Mouse (Mus musculus) neutrophil, adult 65 days (primary cell): ENCODE results near the gene 2200002J24Rik. TPM values are rescaled to one million over a fixed set of nuclear protein-coding genes. Genes with fewer than 3 reads are reported as not detected.

ENCODE experiments used
- total RNA-seq: library from RNA; stranded (reverse); gene quantifications from 2 replicates; pipeline ENCODE4 v1.2.4, GENCODE M21; 2023

The 2200002J24Rik gene
- not detected in 2 replicates for total RNA-seq

DNA sequence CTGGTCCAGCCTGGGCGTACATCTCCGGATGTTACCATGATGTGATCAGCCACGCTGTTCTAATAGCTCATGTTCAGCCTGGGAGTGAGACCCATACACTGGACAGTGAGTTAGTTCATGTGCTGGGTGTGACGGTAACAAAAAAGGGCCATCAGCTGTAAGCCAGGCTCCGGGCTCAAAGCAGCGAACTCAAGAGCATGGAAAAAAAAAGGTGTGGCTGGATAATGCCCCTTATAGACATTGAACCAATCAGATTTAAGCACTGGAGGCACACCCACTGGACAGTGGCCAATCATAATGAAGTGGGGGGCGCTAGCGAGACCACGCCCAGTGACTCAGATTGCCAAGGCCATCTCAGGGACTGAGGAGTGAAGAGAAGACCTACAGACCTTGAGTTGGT lies at the start of gene 2200002J24Rik:
Gene 2200002J24Rik, plus strand, starts transcription at position 338 of the 400 bp plus-strand sequence.

DNA sequence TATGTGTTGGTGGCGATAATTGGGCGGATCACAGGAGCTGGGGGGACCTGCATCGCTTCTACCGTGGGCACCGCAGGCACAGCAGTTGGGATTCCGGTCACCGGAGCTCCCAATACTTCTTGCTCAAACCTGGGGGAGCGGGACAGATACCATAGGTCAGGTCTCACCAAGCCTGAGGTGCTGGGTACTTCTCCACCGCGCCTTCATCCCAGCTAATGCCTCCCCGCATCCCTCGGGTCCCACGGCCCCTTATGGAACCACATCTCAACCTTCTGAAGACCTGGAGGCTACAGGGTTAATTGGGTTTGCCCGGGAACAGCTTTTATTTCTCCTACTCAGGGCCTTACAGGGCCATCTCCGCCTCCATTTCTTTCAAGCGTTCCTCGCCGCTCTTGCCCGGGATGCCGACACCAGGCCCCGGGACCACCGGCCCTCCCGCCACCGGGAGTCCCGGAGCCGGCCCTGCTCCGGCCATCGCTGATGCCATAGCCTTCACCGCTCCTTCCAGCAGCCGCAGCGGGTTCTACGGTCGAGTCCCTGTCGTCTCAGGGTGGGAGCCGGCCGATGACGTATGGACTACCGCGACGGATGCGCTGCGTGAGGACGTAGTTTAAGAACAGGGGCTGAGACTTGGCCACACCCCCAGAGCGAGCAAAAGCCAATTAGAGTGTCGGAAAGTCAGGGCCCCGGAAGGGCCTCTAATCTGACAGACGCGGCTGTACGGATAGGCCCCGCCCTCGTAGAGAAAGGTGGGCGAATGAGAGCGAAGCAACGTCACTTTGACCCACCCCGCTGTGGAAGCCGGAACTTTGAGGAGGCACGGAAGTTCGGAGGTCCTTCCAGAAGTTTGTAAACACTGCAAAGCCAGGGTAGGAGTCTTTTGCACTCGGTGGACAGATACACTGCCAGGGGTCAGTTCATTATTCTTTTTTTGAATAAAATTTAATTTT lies 48.9 kb upstream of the 2200002J24Rik start, which contains the start of gene Rbm42:
Gene Rbm42, minus strand, starts transcription at position 727 of the 950 bp plus-strand sequence.

DNA sequence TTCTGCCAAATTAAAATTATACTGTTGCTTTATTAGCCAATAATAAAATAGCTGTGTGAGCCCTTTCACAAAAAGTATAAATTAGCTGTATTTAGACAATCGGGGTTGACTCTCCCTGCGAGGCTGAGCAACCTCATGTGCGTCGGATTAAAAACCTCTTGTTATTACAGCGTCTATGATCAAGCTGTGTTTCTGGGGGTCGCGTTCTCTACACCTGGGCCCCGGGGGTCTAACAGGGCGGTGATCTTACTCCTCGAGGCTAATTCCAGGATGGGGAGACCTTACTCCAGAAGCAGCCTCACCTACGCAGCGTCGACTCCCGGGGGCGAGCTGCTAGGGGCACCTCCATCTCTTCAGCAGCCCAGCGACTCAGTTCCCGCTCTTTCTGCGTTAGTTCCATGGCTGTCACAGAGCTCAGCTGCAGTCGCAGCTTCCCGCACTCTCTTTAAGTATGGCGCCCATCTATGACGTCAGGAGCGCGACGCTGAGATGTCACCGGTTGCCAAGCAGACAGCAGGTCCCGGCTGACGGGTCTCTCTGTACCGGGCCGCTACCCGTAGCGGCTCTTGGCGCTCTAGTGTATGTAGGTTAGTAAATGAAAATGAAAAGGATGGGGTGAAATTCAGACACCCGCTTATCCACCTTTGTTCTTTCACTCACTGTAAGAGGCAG lies 34.1 kb upstream of the 2200002J24Rik start, which contains the start of gene Haus5:
Gene Haus5, minus strand, starts transcription at position 466 of the 672 bp plus-strand sequence.

DNA sequence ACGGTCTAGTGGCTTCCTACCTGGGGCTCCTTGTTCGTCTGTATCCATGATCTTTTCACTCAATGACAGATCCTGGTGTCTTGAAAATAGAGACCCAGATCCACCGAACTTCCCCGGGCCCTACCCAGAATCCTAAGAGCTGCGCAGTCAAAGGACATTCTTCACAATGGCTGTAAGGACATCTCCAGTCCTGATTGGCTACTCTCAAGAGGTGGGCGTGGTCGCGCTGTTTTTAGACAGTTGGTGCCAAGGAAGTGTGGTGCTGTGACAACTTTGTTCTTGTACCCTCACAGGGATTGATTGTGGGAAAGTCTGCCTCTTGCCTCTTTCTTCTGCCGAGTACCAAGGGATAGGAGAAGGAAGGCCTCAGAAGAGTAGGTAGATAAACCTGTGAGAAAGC lies 27.2 kb upstream of the 2200002J24Rik start, which contains the start of gene Pmis2:
Gene Pmis2, minus strand, starts transcription at position 126 of the 400 bp plus-strand sequence.

DNA sequence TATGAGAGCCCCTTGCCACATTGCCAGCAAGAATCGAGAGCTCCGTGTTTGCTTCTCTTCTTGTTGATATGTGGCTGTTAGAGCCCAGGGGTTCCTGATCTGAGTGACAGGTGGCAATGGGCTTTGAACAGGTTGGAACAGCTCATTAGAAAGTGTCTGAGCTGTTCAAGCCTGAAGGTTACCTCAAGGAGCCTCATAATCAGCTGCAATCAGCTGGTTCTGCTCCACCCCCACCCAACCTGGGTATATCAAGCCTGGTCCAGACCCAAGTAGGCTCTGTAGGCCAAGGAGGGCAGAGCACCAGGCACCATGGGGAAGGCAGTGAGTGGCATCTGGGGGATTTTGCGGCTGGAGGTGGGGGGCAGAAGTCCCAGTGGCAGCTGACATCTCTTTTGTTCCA lies 13.2 kb downstream of the 2200002J24Rik start, which contains the start of gene Atp4a:
Gene Atp4a, plus strand, starts transcription at position 268 of the 400 bp plus-strand sequence.

DNA sequence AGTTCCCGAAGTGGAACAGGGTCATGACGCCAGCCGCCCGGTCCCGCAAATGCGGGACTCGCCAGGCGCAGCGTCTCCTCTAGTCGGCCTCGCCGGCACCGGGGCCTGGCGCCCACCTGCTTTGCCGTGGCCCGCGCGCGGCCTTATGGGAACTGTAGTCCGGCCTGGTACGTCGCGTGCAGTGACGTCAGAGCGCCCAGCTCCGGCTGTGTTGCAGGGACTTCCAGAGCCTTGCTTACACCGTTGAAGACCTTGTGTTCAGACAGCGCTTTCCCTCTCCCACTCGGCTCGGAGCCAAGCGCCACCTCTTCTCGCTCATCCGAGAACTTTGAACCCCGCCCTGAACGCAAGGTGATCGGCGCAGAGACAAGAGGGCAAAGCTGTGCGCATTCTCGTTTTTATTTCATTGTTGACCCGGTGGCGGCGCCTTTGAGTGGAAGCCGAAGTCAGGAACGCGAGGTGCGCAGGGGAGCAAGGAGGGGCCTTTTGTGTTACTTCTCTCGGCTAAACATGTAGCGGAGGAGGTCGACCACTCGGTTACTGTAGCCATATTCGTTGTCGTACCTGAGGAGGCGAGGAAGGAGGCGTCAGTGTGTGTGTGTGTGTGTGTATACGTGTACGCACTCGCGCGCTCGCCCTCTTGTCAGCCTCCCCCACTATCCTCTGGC lies 30.8 kb downstream of the 2200002J24Rik start, which contains the start of gene Tmem147:
Gene Tmem147, minus strand, starts transcription at position 145 of the 668 bp plus-strand sequence.

DNA sequence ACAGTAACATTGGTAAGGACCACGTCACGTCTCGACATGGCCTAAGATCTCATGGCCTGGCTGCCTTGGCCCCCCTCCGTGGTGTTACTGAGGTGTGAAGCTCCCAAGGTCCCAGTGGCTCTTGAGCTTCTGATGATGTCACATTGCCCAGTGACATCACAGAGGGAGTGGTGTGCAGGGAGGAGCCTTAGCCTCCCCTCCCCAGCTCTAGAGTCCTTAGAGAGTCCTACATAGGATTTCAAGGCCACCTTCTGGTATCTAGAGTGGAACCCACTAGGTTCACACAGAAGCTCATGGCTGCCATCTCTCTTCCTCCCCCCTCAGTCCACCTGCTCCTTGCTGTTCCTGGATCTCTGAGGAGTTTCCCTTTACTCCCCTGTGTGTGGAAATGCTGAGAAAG lies 44.9 kb downstream of the 2200002J24Rik start, which contains the start of gene Gapdhs:
Gene Gapdhs, minus strand, starts transcription at position 65 of the 400 bp plus-strand sequence.

Other genes starting within 250 kb of the 2200002J24Rik start
- not detected in 2 replicates for gene Kirrel2, start 241.2 kb upstream of the 2200002J24Rik start, total RNA-seq
- gene Nphs1, start 240.6 kb upstream of the 2200002J24Rik start, total RNA-seq: not detected in 2 replicates
- not detected in 2 replicates for gene Prodh2, start 205.3 kb upstream of the 2200002J24Rik start, total RNA-seq
- 9.4 and 16.2 TPM in 2 replicates for gene Arhgap33, start 163.9 kb upstream of the 2200002J24Rik start, total RNA-seq
- 2.6 and 4.0 TPM in 2 replicates for gene Hspb6, start 146.7 kb upstream of the 2200002J24Rik start, total RNA-seq
- 2.2 and 3.3 TPM in 2 replicates for gene Proser3, start 146.6 kb upstream of the 2200002J24Rik start, total RNA-seq
- 28.0 and 29.5 TPM in 2 replicates for gene Lin37, start 139.1 kb upstream of the 2200002J24Rik start, total RNA-seq
- 38.4 and 45.2 TPM in 2 replicates for gene U2af1l4, start 135.6 kb upstream of the 2200002J24Rik start, total RNA-seq
- 1.3 and 2.7 TPM in 2 replicates for gene Gm49396, start 135.6 kb upstream of the 2200002J24Rik start, total RNA-seq
- 115 TPM in 2 replicates for gene Psenen, start 135.3 kb upstream of the 2200002J24Rik start, total RNA-seq
- 3.5 and 6.1 TPM in 2 replicates for gene Igflr1, start 133.5 kb upstream of the 2200002J24Rik start, total RNA-seq
- gene Kmt2b, start 110.2 kb upstream of the 2200002J24Rik start, total RNA-seq: 47.8 and 65.1 TPM in 2 replicates
- 0.29 TPM in 1 of 2 replicates, not detected in the other for gene Zbtb32, start 100.0 kb upstream of the 2200002J24Rik start, total RNA-seq
- gene Upk1a, start 86.1 kb upstream of the 2200002J24Rik start, total RNA-seq: not detected in 2 replicates
- gene Cox6b1, start 72.8 kb upstream of the 2200002J24Rik start, total RNA-seq: 220 and 238 TPM in 2 replicates
- gene Etv2, start 63.1 kb upstream of the 2200002J24Rik start, total RNA-seq: not detected in 2 replicates
- gene Rbm42, start 48.6 kb upstream of the 2200002J24Rik start, total RNA-seq: 88.7 and 91.5 TPM in 2 replicates
- gene Haus5, start 33.9 kb upstream of the 2200002J24Rik start, total RNA-seq: 17.9 and 25.1 TPM in 2 replicates
- gene Pmis2, start 27.3 kb upstream of the 2200002J24Rik start, total RNA-seq: not detected in 2 replicates
- gene Atp4a, start 13.3 kb downstream of the 2200002J24Rik start, total RNA-seq: not detected in 2 replicates
- gene Tmem147, start 30.6 kb downstream of the 2200002J24Rik start, total RNA-seq: 17.2 and 23.5 TPM in 2 replicates
- gene Gapdhs, start 44.8 kb downstream of the 2200002J24Rik start, total RNA-seq: not detected in 2 replicates
- gene Sbsn, start 52.5 kb downstream of the 2200002J24Rik start, total RNA-seq: 0.16 and 0.57 TPM in 2 replicates
- 2.3 and 3.3 TPM in 2 replicates for gene Dmkn, start 64.8 kb downstream of the 2200002J24Rik start, total RNA-seq
- not detected in 2 replicates for gene Krtdap, start 89.0 kb downstream of the 2200002J24Rik start, total RNA-seq
- 31.3 and 40.2 TPM in 2 replicates for gene Ffar2, start 124.8 kb downstream of the 2200002J24Rik start, total RNA-seq
- not detected in 2 replicates for gene Ffar3, start 157.3 kb downstream of the 2200002J24Rik start, total RNA-seq
- not detected in 2 replicates for gene Ffar1, start 162.6 kb downstream of the 2200002J24Rik start, total RNA-seq
- 3.5 and 3.8 TPM in 2 replicates for gene Cd22, start 181.4 kb downstream of the 2200002J24Rik start, total RNA-seq
- 1.3 and 2.4 TPM in 2 replicates for gene Mag, start 215.9 kb downstream of the 2200002J24Rik start, total RNA-seq
- gene Hamp2, start 225.8 kb downstream of the 2200002J24Rik start, total RNA-seq: 1.7 TPM in 1 of 2 replicates, not detected in the other
- not detected in 2 replicates for gene Hamp, start 245.1 kb downstream of the 2200002J24Rik start, total RNA-seq